ENCODE assay signal across 8 mouse cellular contexts in genomic region chr3:52103531-52104181, GRCm38 (mm10). TPM values are rescaled to one million over a fixed set of nuclear protein-coding genes. Genes with fewer than 3 reads are reported as not detected.
DNase-seq lines count a peak whose midpoint lies in the region; ATAC-seq and TF ChIP-seq lines count a peak whose summit lies in the region.

No protein-coding gene starts in this region.

- peak overlapping the region; percentile 99 for H3K27ac ChIP-seq in forebrain, embryonic 16.5 days (ENCODE audit: low read length)
- peak overlapping the region; percentile 89 for H3K27ac ChIP-seq in layer of hippocampus, adult 2 months

- WGBS in forebrain, embryonic 16.5 days = under 1% methylated on average over 55 of the region's 55 CpGs
- WGBS in lung, adult 2 months = under 1% methylated on average over 55 of the region's 55 CpGs

- H3K4me3 ChIP-seq in forebrain, embryonic 16.5 days (replicated peaks; ENCODE audit: low read length) = peak overlapping the region; percentile 82
- H3K4me3 ChIP-seq in layer of hippocampus, adult 2 months = peak overlapping the region; percentile 87
- peak overlapping the region; percentile 95 for H3K4me3 ChIP-seq in lung, adult 2 months (replicated peaks; ENCODE audit: extremely low read depth, low read depth, low read length)

- no peak for TF ChIP-seq CTCF in layer of hippocampus, adult 2 months (conservative IDR thresholded peaks at IDR 0.05)
- no peak for TF ChIP-seq CTCF in lung, adult 2 months (IDR thresholded peaks at IDR 0.05; ENCODE audit: insufficient read depth, low read length)

- ATAC-seq in forebrain, embryonic 16.5 days = no peak

- H3K27me3 ChIP-seq in forebrain, embryonic 16.5 days (replicated peaks; ENCODE audit: control insufficient read depth, insufficient read depth, low read length) = no peaks in the 10 kb centered on the region

- H3K4me1 ChIP-seq in forebrain, embryonic 16.5 days (replicated peaks; ENCODE audit: control insufficient read depth, insufficient read depth, low read length) = peaks cover 11% of the 10 kb centered on the region
- no peaks in the 10 kb centered on the region for H3K4me1 ChIP-seq in lung, adult 2 months (ENCODE audit: control insufficient read depth, insufficient read depth, low read length)

- H3K4me2 ChIP-seq in forebrain, embryonic 16.5 days (ENCODE audit: low read length) = peak overlapping the region; percentile 92

- peak; percentile 21 for DNase-seq in ES-CJ7 (ENCODE audit: low read depth, low spot score)
- peak; percentile 22 for DNase-seq in c-Kit-positive CD71-negative TER-119-negative erythroid progenitor cells, embryonic 14.5 days (ENCODE audit: low read depth)
- peak; percentile 57 to 73 for DNase-seq in heart, postnatal 36 days
- DNase-seq in layer of hippocampus, adult 2 months (ENCODE audit: low spot score in 2 of 2) = peak in 1 of 2 experiments; percentile 42
- DNase-seq in lung, adult 2 months = peak; percentile 76
- peak; percentile 31 for DNase-seq in ovary, postnatal 10 days (ENCODE audit: low spot score)
- peak; percentile 67 for DNase-seq in thymus, postnatal 14 days

- TF ChIP-seq POLR2A in lung, adult 2 months (IDR thresholded peaks at IDR 0.05; ENCODE audit: borderline replicate concordance, extremely low read depth, low read depth, low read length) = no peak

- H3K9me3 ChIP-seq in forebrain, embryonic 16.5 days (ENCODE audit: control insufficient read depth, low read length) = no peaks in the 10 kb centered on the region

- H3K36me3 ChIP-seq in forebrain, embryonic 16.5 days (ENCODE audit: control insufficient read depth, insufficient read depth) = no peaks in the 10 kb centered on the region

- H3K9ac ChIP-seq in forebrain, embryonic 16.5 days (replicated peaks; ENCODE audit: low read depth, low read length) = peak overlapping the region; percentile 91

- intact Hi-C loops in heart, postnatal 36 days (cut with DNase I) = loop anchor here (1.0 to 5.0 kb wide), 7 partner anchors 56 to 541 kb away; partner anchors contain the start of gene Setd7

RNA-seq across cellular contexts. Expression of gene Maml3, which starts 1.2 kb away (rescaled TPM):
- 3.7 and 5.0 TPM in 2 replicates for polyA plus RNA-seq in forebrain, embryonic 16.5 days (2015; fragmentation: Nextera tagmentation; extraction: Ambion mirVana)
- total RNA-seq in heart, postnatal 36 days (2021) = 1 to 10 TPM; 1.8 to 5.0 TPM
- total RNA-seq in layer of hippocampus, adult 2 months (2021) = 1 to 10 TPM; 8.7 to 9.8 TPM
- polyA plus RNA-seq in lung, adult 2 months (2012; rRNA removed) = 9.1 and 11.2 TPM in 2 replicates
